Mouse (Mus musculus): ENCODE data around the gene Brat1. TPM values are rescaled to one million over a fixed set of nuclear protein-coding genes. Genes with fewer than 3 reads are reported as not detected.

Gene Brat1
- polyA plus RNA-seq, 1 experiment from 2014 or later, result 14.3 TPM

- Histone ChIP-seq H3K4me2 (ENCODE audit: low read length) (peak overlapping the region; percentile 72), H3K27me3 (replicated peaks; ENCODE audit: control insufficient read depth, insufficient read depth, low read length) (no peaks in the 10 kb centered on the region), H3K4me1 (ENCODE audit: control insufficient read depth, insufficient read depth, low read length) (peaks cover 17% of the 10 kb centered on the region), H3K4me3 (ENCODE audit: low read depth, low read length) (peak overlapping the region; percentile 62), H3K9me3 (replicated peaks; ENCODE audit: control insufficient read depth, low read length) (no peaks in the 10 kb centered on the region), H3K27ac (ENCODE audit: low read depth, low read length) (0 out of 2 replicates have a peak overlapping the region, but pooled peaks have one; percentile 71), H3K9ac (ENCODE audit: low read length) (peak overlapping the region; percentile 80), H3K36me3 (ENCODE audit: control insufficient read depth, insufficient read depth, low read length) (peaks cover 18% of the 10 kb centered on the region)
- no peak for DNase-seq (ENCODE audit: low spot score)
- WGBS, result 61% methylated on average over 7 of the region's 7 CpGs
- no peak for ATAC-seq
Measured at GRCm38 (mm10) chr5:140705501-140706171, 825 bp downstream of the Brat1 start.

GRCm38 (mm10) chr5:140710315-140710714 is 5.5 kb downstream of the Brat1 start:
- DNase-seq (ENCODE audit: low spot score) (no peak), ATAC-seq (no peak)
- H3K4me1 ChIP-seq (ENCODE audit: control insufficient read depth, insufficient read depth, low read length), result peaks cover 6% of the 10 kb centered on the region; the same call in 1 of the 2 replicates
- no peaks in the 10 kb centered on the region for H3K9me3 ChIP-seq (replicated peaks; ENCODE audit: control insufficient read depth, low read length)
- no peak overlapping the region for H3K27ac ChIP-seq (ENCODE audit: low read depth, low read length)
- H3K4me3 ChIP-seq (ENCODE audit: low read depth, low read length), result no peak overlapping the region
- H3K27me3 ChIP-seq (replicated peaks; ENCODE audit: control insufficient read depth, insufficient read depth, low read length), result no peaks in the 10 kb centered on the region
- peaks cover 64% of the 10 kb centered on the region for H3K36me3 ChIP-seq (ENCODE audit: control insufficient read depth, insufficient read depth, low read length)
- no peak overlapping the region for H3K9ac ChIP-seq (ENCODE audit: low read length)
- H3K4me2 ChIP-seq (ENCODE audit: low read length), result no peak overlapping the region
- 91% methylated on average over 6 of the region's 6 CpGs for WGBS

GRCm38 (mm10) chr5:140711040-140711439 is 6.2 kb downstream of the Brat1 start:
- Histone ChIP-seq H3K27me3 (replicated peaks; ENCODE audit: control insufficient read depth, insufficient read depth, low read length) (no peaks in the 10 kb centered on the region), H3K36me3 (ENCODE audit: control insufficient read depth, insufficient read depth, low read length) (peaks cover 71% of the 10 kb centered on the region), H3K9ac (ENCODE audit: low read length) (no peak overlapping the region), H3K4me2 (ENCODE audit: low read length) (no peak overlapping the region), H3K4me1 (ENCODE audit: control insufficient read depth, insufficient read depth, low read length) (no peaks in the 10 kb centered on the region), H3K4me3 (ENCODE audit: low read depth, low read length) (no peak overlapping the region), H3K9me3 (replicated peaks; ENCODE audit: control insufficient read depth, low read length) (no peaks in the 10 kb centered on the region), H3K27ac (ENCODE audit: low read depth, low read length) (no peak overlapping the region)
- no peak for ATAC-seq
- WGBS, result 76% methylated on average over 5 of the region's 5 CpGs
- no peak for DNase-seq (ENCODE audit: low spot score)

GRCm38 (mm10) chr5:140720773-140721172 is 16.0 kb downstream of the Brat1 start:
- Histone ChIP-seq H3K36me3 (ENCODE audit: control insufficient read depth, insufficient read depth, low read length) (peaks cover 42% of the 10 kb centered on the region), H3K4me2 (ENCODE audit: low read length) (no peak overlapping the region), H3K27me3 (replicated peaks; ENCODE audit: control insufficient read depth, insufficient read depth, low read length) (no peaks in the 10 kb centered on the region), H3K27ac (ENCODE audit: low read depth, low read length) (no peak overlapping the region), H3K9me3 (replicated peaks; ENCODE audit: control insufficient read depth, low read length) (no peaks in the 10 kb centered on the region), H3K4me1 (ENCODE audit: control insufficient read depth, insufficient read depth, low read length) (peaks cover 17% of the 10 kb centered on the region), H3K9ac (ENCODE audit: low read length) (no peak overlapping the region), H3K4me3 (ENCODE audit: low read depth, low read length) (no peak overlapping the region)
- ATAC-seq (no peak), DNase-seq (ENCODE audit: low spot score) (no peak)
- 81% methylated on average over 7 of the region's 7 CpGs for WGBS

GRCm38 (mm10) chr5:140722121-140722520 is 17.3 kb downstream of the Brat1 start:
- 62% methylated on average over 3 of the region's 3 CpGs for WGBS
- Histone ChIP-seq H3K27me3 (replicated peaks; ENCODE audit: control insufficient read depth, insufficient read depth, low read length) (no peaks in the 10 kb centered on the region), H3K36me3 (ENCODE audit: control insufficient read depth, insufficient read depth, low read length) (peaks cover 29% of the 10 kb centered on the region), H3K4me3 (ENCODE audit: low read depth, low read length) (no peak overlapping the region), H3K9ac (ENCODE audit: low read length) (no peak overlapping the region), H3K27ac (ENCODE audit: low read depth, low read length) (no peak overlapping the region), H3K4me1 (ENCODE audit: control insufficient read depth, insufficient read depth, low read length) (peaks cover 23% of the 10 kb centered on the region), H3K4me2 (ENCODE audit: low read length) (no peak overlapping the region), H3K9me3 (replicated peaks; ENCODE audit: control insufficient read depth, low read length) (no peaks in the 10 kb centered on the region)
- DNase-seq (ENCODE audit: low spot score), result no peak
- no peak for ATAC-seq

- H3K36me3 ChIP-seq (ENCODE audit: control insufficient read depth, insufficient read depth, low read length), result peaks cover 12% of the 10 kb centered on the region
- H3K27me3 ChIP-seq (replicated peaks; ENCODE audit: control insufficient read depth, insufficient read depth, low read length), result no peaks in the 10 kb centered on the region
- H3K4me2 ChIP-seq (ENCODE audit: low read length), result peak within 1 kb of the TSS; percentile 29; the same call in 1 of the 2 replicates
- peak; percentile 93 for DNase-seq (ENCODE audit: low spot score)
- ATAC-seq, result peak; percentile 84
- H3K27ac ChIP-seq (ENCODE audit: low read depth, low read length), result no peak within 1 kb of the TSS; the same call in 1 of the 2 replicates
- WGBS, result 40% methylated on average over 13 of the region's 13 CpGs
- H3K9ac ChIP-seq (ENCODE audit: low read length), result no peak within 1 kb of the TSS
- peaks cover 23% of the 10 kb centered on the region for H3K4me1 ChIP-seq (ENCODE audit: control insufficient read depth, insufficient read depth, low read length)
- no peak within 1 kb of the TSS for H3K4me3 ChIP-seq (ENCODE audit: low read depth, low read length)
- H3K9me3 ChIP-seq (replicated peaks; ENCODE audit: control insufficient read depth, low read length), result no peaks in the 10 kb centered on the region
Measured at GRCm38 (mm10) chr5:140723822-140724221, 19.0 kb downstream of the Brat1 start, which contains the start of gene Amz1. Gene Amz1, plus strand, starts transcription at chr5:140724127.

GRCm38 (mm10) chr5:140726062-140726839 is 21.4 kb downstream of the Brat1 start:
- H3K9ac ChIP-seq (ENCODE audit: low read length), result no peak overlapping the region
- H3K9me3 ChIP-seq (replicated peaks; ENCODE audit: control insufficient read depth, low read length), result no peaks in the 10 kb centered on the region
- no peaks in the 10 kb centered on the region for H3K36me3 ChIP-seq (ENCODE audit: control insufficient read depth, insufficient read depth, low read length)
- DNase-seq (ENCODE audit: low spot score) (peak; percentile 90), ATAC-seq (peak; percentile 81)
- no peaks in the 10 kb centered on the region for H3K27me3 ChIP-seq (replicated peaks; ENCODE audit: control insufficient read depth, insufficient read depth, low read length)
- H3K4me2 ChIP-seq (ENCODE audit: low read length), result no peak overlapping the region
- H3K4me3 ChIP-seq (ENCODE audit: low read depth, low read length), result no peak overlapping the region
- peaks cover 23% of the 10 kb centered on the region for H3K4me1 ChIP-seq (ENCODE audit: control insufficient read depth, insufficient read depth, low read length)
- WGBS, result 44% methylated on average over 7 of the region's 7 CpGs
- H3K27ac ChIP-seq (ENCODE audit: low read depth, low read length), result peak overlapping the region; percentile 65

- Histone ChIP-seq H3K9me3 (replicated peaks; ENCODE audit: control insufficient read depth, low read length) (no peaks in the 10 kb centered on the region), H3K4me1 (ENCODE audit: control insufficient read depth, insufficient read depth, low read length) (peaks cover 23% of the 10 kb centered on the region), H3K4me2 (ENCODE audit: low read length) (no peak overlapping the region), H3K9ac (ENCODE audit: low read length) (no peak overlapping the region), H3K27ac (ENCODE audit: low read depth, low read length) (no peak overlapping the region), H3K36me3 (ENCODE audit: control insufficient read depth, insufficient read depth, low read length) (no peaks in the 10 kb centered on the region), H3K27me3 (replicated peaks; ENCODE audit: control insufficient read depth, insufficient read depth, low read length) (no peaks in the 10 kb centered on the region), H3K4me3 (ENCODE audit: low read depth, low read length) (no peak overlapping the region)
- WGBS, result 86% methylated on average over 17 of the region's 17 CpGs
- DNase-seq (ENCODE audit: low spot score) (no peak), ATAC-seq (no peak)
Measured at GRCm38 (mm10) chr5:140726946-140727740, 22.3 kb downstream of the Brat1 start.

Data from forebrain, embryonic 14.5 days (tissue).